Mouse (Mus musculus): Measurements from ENCODE around the gene Slc6a9.

Slc6a9 gene

GRCm38 (mm10) chr4:117841566-117841965 lies 7.3 kb downstream of the Slc6a9 start:
- DNase-seq = no peak

DNA sequence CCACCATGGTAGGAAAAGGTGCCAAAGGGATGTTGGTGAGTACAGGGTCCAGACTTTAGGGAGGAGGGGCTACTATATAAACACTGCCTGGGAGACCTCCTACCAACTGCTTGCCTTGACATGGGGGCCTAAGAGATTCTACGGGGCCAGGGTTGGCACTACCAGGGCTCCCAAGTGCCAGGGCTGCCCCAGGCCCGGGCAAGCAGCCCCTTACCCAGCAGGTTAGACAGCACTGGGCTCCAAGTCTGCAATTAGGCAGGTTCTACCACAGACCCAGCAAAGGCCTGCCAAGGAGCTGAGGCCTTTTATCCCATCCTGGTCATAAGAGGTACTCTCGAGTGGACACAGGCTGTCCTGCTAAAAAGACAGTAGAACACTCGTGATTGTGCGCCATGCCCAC lies 8.8 kb downstream of the Slc6a9 start:
- no peak for DNase-seq

DNA sequence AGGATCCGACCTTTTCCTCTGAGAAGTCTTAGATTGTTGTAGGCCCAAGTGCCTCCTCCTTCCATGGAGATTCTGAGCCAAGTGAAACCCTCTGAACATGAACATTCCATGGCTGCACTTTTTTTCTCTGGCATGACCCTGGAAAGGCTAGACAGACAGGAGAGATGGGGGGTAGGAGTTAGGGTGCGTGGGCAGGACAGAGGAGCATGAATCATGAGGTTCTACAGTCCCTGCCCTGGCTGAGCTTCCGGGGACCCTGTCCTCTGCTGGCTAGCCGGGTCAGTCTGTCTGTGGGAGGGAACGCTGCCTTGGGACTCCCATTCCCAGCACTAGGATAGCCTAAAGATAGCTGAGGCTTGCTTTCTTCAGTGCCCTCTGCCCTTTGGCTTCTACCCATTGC lies 10.2 kb downstream of the Slc6a9 start:
- DNase-seq = no peak

- DNase-seq = no peak
Observed at GRCm38 (mm10) chr4:117845316-117845715, 11.0 kb downstream of the Slc6a9 start.

DNA sequence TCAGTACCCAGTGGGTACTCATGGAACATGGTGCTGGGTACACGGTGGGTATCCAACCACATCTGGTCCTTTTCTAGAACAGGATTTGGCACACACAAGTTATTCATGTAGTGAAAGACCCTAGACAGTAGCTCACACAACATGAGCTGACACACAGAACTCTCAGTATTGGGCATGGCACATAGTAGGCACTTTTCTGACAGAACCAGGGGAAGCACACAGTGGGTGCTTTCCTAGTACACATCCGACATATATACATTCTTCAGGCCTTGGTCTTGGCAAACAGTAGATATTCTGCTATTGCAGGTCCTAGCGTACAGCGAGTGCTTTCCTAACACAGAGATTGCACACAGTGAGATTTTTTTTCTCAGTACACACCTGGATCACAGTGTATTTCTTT lies 12.0 kb downstream of the Slc6a9 start:
- DNase-seq = no peak

DNA sequence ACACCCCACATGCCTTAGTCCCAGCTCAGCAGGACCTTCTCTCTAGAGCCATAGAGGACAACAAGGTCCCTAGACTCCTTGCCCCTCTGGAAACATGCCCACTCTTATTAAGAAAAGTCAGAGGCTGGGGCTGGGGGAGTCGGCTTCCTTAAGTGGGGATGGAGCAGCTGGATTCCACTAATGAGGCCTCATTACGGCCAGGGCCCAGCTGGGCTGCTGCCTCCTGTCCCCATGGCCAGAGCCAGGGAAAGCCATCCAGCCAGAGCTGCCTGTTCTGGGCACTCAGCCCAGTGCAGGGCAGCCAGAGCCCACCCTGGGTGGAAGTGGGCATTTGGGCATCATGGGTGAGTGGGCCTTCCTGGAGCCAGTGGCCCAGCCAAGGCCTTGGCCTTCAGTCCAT lies 12.7 kb downstream of the Slc6a9 start:
- DNase-seq = peak; percentile 53

DNA sequence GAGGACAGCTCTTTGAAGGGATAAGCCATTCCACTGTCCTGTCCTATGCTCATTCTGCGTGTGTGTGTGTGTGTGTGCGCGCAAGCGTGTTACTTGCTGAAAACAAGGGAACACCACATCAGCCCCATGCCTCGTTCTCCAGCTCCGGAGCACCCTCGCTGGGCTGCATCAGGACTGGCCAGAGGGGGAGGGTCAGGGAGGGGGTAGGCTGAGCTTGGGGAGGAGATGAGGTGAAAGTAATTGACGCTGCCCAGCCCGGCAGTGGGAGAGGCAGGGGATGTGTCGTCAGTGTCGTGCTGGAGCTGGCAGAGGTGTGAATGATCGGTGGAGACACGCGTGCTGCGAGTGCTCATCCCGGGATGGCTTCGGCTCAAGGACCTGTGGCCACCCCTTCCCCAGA lies 14.8 kb downstream of the Slc6a9 start:
- DNase-seq = no peak

DNA sequence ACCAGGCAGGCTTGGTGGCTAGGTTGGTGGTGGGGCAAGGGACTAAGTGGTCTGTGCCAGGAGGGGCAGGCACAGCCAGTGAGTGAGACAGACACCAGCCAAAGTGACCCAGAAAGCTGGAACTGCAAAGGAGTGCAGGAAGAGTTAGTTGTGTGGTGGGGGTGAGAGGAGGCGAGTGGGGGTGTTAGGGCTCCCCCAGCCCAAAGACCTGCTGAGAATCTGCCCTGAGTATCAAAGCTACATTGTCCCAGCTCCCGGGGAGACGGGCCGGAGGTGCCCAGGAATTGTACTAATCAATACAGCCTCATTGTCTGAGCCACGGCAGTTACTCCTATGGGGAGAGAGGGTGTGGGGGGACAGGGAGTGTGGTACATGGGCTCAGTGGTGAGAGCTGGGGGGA lies 15.2 kb downstream of the Slc6a9 start:
- DNase-seq = peak; percentile 47

DNA sequence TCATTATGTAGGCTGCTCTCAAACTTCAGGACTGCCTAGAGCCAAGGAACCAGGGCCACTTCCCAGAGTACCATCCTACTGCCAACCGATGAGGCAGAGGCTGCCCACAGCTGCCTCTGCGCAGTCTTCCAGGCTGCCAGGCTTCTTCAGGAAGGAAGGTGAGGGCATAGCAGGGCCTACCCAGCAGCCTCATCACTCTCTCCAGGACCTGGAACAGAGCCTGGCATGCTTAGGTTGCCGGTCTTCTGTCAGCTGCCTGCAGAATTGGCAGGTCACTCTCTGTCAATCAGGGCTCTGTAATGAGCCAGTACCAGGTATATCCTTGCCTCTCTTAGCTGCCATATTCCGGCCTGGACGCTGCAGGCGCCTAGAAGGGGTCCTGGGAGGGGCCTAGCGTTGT lies 15.9 kb downstream of the Slc6a9 start:
- peak; percentile 49 for DNase-seq

- DNase-seq = no peak
Observed at GRCm38 (mm10) chr4:117850871-117851270, 16.6 kb downstream of the Slc6a9 start.

- no peak for DNase-seq
Observed at GRCm38 (mm10) chr4:117852152-117852868, 18.0 kb downstream of the Slc6a9 start.

- DNase-seq = peak; percentile 51
Observed at GRCm38 (mm10) chr4:117855146-117855545, 20.8 kb downstream of the Slc6a9 start.

GRCm38 (mm10) chr4:117858794-117859193 lies 24.5 kb downstream of the Slc6a9 start:
- peak; percentile 70 for DNase-seq

DNA sequence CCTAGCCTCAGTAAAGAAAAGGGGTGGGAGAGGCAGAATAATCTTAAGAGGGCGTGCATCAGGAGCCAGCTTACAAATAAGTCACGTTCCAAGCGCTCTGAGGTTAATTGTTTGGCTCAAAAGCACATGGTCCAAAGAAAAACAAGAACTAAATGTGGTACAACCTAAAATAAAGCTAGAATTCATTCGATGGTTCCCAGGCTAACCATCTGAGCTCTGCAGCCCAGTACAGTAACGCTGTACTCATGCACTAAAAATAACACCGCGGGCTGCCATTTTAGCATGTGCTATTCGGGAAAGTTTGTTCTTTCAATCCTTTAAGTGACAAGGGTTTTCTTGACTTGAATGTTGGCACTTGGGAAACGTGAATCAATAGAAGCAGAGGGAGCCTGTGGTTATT lies 26.3 kb downstream of the Slc6a9 start:
- DNase-seq = no peak

DNA sequence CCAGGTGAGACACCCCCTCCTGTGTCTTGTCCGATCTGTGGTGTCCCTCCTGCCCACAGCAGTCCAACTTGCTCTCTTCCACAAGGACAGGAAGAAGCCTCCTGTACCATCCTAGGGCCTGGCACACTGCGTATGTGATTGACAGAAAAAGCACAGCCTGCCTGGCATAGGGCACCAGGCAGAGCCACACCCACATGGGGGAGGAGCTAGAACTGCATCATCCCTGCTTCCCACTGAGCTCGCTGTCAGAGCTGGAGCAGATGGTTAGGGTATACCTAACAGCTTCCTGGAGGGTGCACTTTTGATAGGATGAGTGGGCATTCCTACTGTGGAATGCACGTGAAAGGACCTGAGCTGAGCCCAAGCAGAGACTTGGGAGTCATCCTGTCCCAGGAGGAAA lies 28.5 kb downstream of the Slc6a9 start:
- no peak for DNase-seq

GRCm38 (mm10) chr4:117866083-117866482 lies 31.8 kb downstream of the Slc6a9 start:
- DNase-seq = no peak

- DNase-seq = no peak
Observed at GRCm38 (mm10) chr4:117867000-117867399, 32.7 kb downstream of the Slc6a9 start.

- DNase-seq = no peak
Observed at GRCm38 (mm10) chr4:117867823-117868222, 33.5 kb downstream of the Slc6a9 start.

- DNase-seq = no peak
Observed at GRCm38 (mm10) chr4:117869317-117869716, 35.0 kb downstream of the Slc6a9 start.

- DNase-seq = no peak
Observed at GRCm38 (mm10) chr4:117870437-117870836, 36.1 kb downstream of the Slc6a9 start.

DNA sequence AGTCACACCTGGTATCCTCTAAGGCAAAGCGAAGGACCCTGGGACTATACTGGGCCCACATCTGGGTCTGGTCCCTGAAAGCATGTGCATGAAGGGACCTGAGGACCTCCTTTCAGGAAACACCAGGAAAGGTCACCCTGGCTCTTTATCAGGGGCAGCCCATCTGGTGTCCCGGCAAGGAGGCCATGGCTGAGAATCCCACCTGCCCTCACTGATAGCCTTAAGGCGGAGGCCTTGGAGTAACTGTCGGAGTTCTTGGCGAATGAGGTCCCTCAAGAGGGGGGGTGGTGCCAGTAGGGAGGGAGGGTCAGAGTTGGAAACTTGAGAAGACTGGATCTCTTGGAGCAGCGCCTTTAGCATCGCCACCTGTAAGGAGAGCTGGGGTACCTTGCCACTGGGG lies 37.5 kb downstream of the Slc6a9 start:
- DNase-seq = no peak

GRCm38 (mm10) chr4:117872471-117872886 lies 38.2 kb downstream of the Slc6a9 start, which contains the start of gene Ccdc24:
Gene Ccdc24, minus strand, starts transcription at chr4:117872557.
- DNase-seq = no peak

DNA sequence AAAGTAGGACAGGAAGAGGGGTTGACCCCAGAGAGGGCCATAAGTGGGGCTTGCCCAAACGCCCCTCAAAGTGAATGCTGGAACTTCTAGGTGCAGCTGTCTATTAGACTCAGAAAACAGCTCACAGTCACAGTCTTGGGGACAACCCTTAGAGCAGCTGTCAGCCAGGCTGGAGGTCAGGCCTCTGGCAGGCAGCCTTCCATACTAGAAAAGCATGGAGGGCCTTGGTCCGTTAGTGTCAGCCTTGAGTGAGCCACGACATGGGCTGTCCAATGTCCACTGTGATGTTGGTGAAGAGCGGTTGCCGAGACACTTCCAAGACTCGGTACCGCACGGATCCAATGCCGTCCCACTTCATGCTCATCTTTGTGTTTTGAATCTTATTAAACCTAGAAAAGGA lies 39.3 kb downstream of the Slc6a9 start:
- DNase-seq = no peak

DNA sequence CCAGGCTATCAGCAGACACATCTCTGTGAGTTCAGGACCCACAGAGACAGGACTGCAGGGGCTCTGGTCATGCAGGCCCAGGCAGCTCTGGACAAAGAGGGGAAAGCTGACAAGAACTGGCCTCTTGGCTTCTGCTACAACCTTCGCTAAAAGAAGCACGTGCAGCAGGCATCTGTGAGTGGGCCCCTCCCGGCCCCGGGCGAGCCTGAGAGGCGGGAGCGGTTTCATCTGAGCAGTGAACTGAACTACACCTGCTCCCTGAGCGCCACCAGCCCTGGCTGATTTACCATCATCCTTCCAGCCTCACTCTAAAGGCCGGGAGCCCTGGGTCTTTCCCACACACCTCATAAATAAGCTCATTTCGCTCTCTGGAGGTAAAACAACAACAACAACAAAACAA lies 44.0 kb downstream of the Slc6a9 start:
- DNase-seq = no peak

DNA sequence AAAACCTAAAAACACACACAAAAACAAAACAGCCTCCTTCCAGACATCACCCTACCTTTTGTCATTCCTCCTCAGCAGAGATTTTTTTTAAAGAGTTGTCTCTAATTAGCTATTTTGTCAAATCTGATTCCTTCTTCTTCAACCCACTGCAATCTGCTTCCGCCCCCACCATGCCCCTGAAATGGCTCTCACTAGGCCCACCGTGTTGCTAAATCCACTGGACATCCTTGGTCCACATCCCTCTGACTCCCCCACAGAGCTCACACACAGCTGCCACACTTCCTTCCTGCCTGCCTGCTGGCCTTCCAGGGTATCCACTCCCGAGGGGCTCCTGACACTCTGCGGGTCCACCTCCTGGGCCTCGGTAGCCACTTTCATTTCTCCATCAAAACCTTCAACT lies 44.4 kb downstream of the Slc6a9 start:
- no peak for DNase-seq

Measured in cerebellum, adult 9-11 months (tissue).